Mouse (Mus musculus): ENCODE data around the gene Pkhd1. TPM values are rescaled to one million over a fixed set of nuclear protein-coding genes. Genes with fewer than 3 reads are reported as not detected.

Gene Pkhd1
- polyA plus RNA-seq, 1 experiment from 2014 or later: not detected

- WGBS (ENCODE audit: insufficient replicate concordance): 79% methylated on average over 3 of the region's 3 CpGs
- Histone ChIP-seq H3K27me3 (ENCODE audit: control insufficient read depth, insufficient read depth, low read length) (no peaks in the 10 kb centered on the region), H3K4me1 (ENCODE audit: control insufficient read depth, insufficient read depth, low read length) (no peaks in the 10 kb centered on the region), H3K4me2 (no peak overlapping the region), H3K36me3 (ENCODE audit: control insufficient read depth, insufficient read depth, low read length) (no peaks in the 10 kb centered on the region), H3K27ac (ENCODE audit: low read depth, low read length) (no peak overlapping the region), H3K9me3 (replicated peaks; ENCODE audit: control insufficient read depth, low read length) (no peaks in the 10 kb centered on the region), H3K9ac (ENCODE audit: low read depth, low read length) (no peak overlapping the region), H3K4me3 (ENCODE audit: low read depth, low read length) (no peak overlapping the region)
- no peak for ATAC-seq (replicated peaks; ENCODE audit: insufficient number of reproducible peaks, low FRiP score, low TSS enrichment)
Observed at GRCm38 (mm10) chr1:20039389-20039788, 578.5 kb downstream of the Pkhd1 start.

GRCm38 (mm10) chr1:20035277-20035676 is 582.6 kb downstream of the Pkhd1 start:
- Histone ChIP-seq H3K9ac (ENCODE audit: low read depth, low read length) (no peak overlapping the region), H3K4me1 (ENCODE audit: control insufficient read depth, insufficient read depth, low read length) (no peaks in the 10 kb centered on the region), H3K4me3 (ENCODE audit: low read depth, low read length) (no peak overlapping the region), H3K27me3 (ENCODE audit: control insufficient read depth, insufficient read depth, low read length) (no peaks in the 10 kb centered on the region), H3K27ac (ENCODE audit: low read depth, low read length) (no peak overlapping the region), H3K36me3 (ENCODE audit: control insufficient read depth, insufficient read depth, low read length) (no peaks in the 10 kb centered on the region), H3K4me2 (no peak overlapping the region), H3K9me3 (replicated peaks; ENCODE audit: control insufficient read depth, low read length) (no peaks in the 10 kb centered on the region)
- ATAC-seq (replicated peaks; ENCODE audit: insufficient number of reproducible peaks, low FRiP score, low TSS enrichment): no peak
- 74% methylated on average over 7 of the region's 7 CpGs for WGBS (ENCODE audit: insufficient replicate concordance)

- H3K4me1 ChIP-seq (ENCODE audit: control insufficient read depth, insufficient read depth, low read length): no peaks in the 10 kb centered on the region
- H3K27ac ChIP-seq (ENCODE audit: low read depth, low read length): no peak overlapping the region
- no peak for ATAC-seq (replicated peaks; ENCODE audit: insufficient number of reproducible peaks, low FRiP score, low TSS enrichment)
- H3K4me3 ChIP-seq (ENCODE audit: low read depth, low read length): no peak overlapping the region
- 78% methylated on average over 8 of the region's 8 CpGs for WGBS (ENCODE audit: insufficient replicate concordance)
- H3K9me3 ChIP-seq (replicated peaks; ENCODE audit: control insufficient read depth, low read length): no peaks in the 10 kb centered on the region
- H3K36me3 ChIP-seq (ENCODE audit: control insufficient read depth, insufficient read depth, low read length): no peaks in the 10 kb centered on the region
- no peaks in the 10 kb centered on the region for H3K27me3 ChIP-seq (ENCODE audit: control insufficient read depth, insufficient read depth, low read length)
- no peak overlapping the region for H3K4me2 ChIP-seq
- H3K9ac ChIP-seq (ENCODE audit: low read depth, low read length): no peak overlapping the region
Observed at GRCm38 (mm10) chr1:20018198-20018925, 599.5 kb downstream of the Pkhd1 start.

GRCm38 (mm10) chr1:20017619-20018018 is 600.2 kb downstream of the Pkhd1 start:
- no peaks in the 10 kb centered on the region for H3K36me3 ChIP-seq (ENCODE audit: control insufficient read depth, insufficient read depth, low read length)
- no peak overlapping the region for H3K4me3 ChIP-seq (ENCODE audit: low read depth, low read length)
- H3K27ac ChIP-seq (ENCODE audit: low read depth, low read length): no peak overlapping the region
- H3K9ac ChIP-seq (ENCODE audit: low read depth, low read length): no peak overlapping the region
- no peaks in the 10 kb centered on the region for H3K9me3 ChIP-seq (replicated peaks; ENCODE audit: control insufficient read depth, low read length)
- no peaks in the 10 kb centered on the region for H3K4me1 ChIP-seq (ENCODE audit: control insufficient read depth, insufficient read depth, low read length)
- no peak overlapping the region for H3K4me2 ChIP-seq
- 85% methylated on average over 4 of the region's 4 CpGs for WGBS (ENCODE audit: insufficient replicate concordance)
- H3K27me3 ChIP-seq (ENCODE audit: control insufficient read depth, insufficient read depth, low read length): no peaks in the 10 kb centered on the region
- ATAC-seq (replicated peaks; ENCODE audit: insufficient number of reproducible peaks, low FRiP score, low TSS enrichment): no peak

Other genes with a start within 250 kb of the Pkhd1 start
- gene Il17a, start 112.8 kb upstream of the Pkhd1 start, polyA plus RNA-seq (2014; fragmentation: Nextera tagmentation; extraction: Ambion mirVana): not detected in 2 replicates
- not detected in 2 replicates for gene Il17f, start 172.6 kb upstream of the Pkhd1 start, polyA plus RNA-seq (2014; fragmentation: Nextera tagmentation; extraction: Ambion mirVana)
- 142 and 153 TPM in 2 replicates for gene Mcm3, start 202.2 kb upstream of the Pkhd1 start, polyA plus RNA-seq (2014; fragmentation: Nextera tagmentation; extraction: Ambion mirVana)

All from heart, embryonic 11.5 days (tissue).